Mouse (Mus musculus) spleen, postnatal 14 days (tissue): ENCODE results near the gene 4933430I17Rik.
"Not testable (repeated sequence)": the region's sequence is repeated elsewhere in the genome, so short reads cannot be mapped to it uniquely, and the experiment has no call there.

Experiments
- DNase-seq, 2 experiments: peaks; one replicate each; pipeline ENCODE4 v3.0.0; 2021 to 2022; ENCODE audit warnings: low spot score in 2 of 2

The 4933430I17Rik gene

DNA sequence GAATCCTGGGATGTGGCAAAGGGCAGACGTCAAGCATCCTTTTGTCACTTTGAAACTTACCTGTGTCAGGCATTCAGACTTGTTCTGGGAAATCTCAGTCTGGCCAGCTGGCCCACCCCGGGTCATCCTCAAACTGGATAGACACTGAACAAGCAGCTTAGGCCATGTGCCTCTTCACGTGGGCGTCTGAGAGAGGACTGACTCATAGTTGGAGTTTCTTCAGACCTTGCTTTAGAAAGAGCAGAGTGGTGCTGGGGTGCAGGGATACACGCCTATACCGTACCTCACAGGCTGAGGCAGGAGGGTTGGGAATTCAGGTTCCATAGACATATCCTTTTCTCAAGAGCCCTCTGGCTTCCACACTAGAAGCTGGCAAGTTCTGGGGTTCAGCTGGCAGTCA, 18.6 kb downstream of the 4933430I17Rik start:
- DNase-seq: no peak

DNA sequence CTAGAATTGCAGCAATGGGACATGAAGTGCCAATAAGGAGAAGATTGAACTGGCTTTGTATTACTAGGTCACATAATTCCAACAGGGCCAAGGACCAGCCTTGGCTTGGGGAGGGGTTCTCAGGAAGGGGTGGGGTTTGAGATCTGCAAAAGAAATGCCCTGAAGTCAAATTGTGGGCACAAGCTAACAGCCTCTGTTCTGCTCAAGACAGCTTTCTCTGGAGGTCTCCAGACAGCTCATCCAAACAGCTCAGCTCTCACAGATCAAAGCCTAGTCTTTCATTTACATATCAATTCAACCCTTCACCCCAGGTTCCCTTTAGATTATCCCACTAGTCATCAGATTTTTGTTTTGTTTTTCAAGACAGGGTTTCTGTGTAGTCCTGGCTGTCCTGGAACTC, 19.6 kb downstream of the 4933430I17Rik start:
- DNase-seq: no peak

DNA sequence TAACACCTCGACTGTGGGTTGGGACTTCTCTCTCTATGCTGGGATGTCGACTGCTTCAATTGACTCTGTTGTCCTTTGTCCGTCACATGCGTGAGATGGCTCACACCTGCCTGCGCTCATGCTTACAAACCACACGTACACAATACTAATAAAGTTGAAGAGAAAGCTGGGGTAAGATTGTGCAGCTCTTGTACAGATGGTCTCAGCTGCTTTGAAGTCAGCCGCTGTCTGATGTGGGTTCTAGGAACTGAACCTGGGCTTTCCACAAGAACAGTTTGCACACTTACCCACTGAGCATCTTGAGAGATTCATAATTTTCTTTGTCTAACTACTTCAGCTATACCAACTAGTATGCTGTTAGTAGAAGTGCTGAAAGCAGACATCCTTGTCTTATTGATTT, 26.8 kb downstream of the 4933430I17Rik start:
- no peak for DNase-seq

DNA sequence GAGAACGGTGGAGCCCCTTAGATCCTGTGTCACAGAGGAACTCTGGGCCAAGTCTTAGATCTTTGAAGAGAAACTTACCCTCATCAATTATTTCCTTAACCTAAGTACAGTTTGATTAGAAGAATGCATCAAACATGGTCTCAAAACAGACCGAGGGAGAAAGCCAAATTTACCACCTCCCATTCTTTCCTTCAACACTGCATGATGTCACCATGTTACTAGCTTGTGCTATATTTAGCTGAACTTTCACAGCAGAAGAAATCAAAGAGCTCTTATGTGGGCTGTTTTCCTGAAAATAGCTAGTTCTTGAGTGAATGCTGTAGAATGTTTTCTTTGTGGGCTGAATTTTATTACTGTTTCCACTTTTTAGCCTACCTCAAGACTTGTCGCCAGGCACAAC, 32.3 kb downstream of the 4933430I17Rik start:
- no peak for DNase-seq

DNA sequence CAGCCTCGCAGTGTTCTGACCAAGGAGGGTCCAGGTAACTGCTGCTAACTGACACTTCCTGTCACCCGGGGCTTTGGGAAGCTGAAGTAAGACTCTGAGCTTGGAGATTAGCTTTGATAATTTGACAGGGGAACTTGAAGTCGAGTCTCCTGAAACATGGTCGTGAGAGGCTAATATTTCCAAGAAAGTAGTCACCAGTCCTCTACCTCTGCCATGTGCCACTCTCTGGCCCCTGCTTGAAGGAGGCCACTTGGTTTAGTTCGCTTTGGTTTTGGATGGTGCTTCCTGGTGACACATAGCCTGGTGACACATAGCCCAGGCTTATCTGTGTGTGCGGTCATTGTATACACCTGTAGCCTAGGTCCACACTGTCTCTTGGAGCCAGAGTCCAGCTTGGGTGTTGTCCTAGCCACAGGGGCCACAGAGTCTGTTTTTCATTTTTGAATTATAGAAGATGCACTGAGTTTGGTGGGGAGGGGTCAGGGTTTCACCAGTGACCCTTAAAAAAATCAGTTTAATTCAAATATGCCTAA, 34.7 kb downstream of the 4933430I17Rik start, which contains the start of gene Rgs3:
Gene Rgs3, plus strand, starts transcription at position 51 of the 533 bp plus-strand sequence.
- no peak for DNase-seq

DNA sequence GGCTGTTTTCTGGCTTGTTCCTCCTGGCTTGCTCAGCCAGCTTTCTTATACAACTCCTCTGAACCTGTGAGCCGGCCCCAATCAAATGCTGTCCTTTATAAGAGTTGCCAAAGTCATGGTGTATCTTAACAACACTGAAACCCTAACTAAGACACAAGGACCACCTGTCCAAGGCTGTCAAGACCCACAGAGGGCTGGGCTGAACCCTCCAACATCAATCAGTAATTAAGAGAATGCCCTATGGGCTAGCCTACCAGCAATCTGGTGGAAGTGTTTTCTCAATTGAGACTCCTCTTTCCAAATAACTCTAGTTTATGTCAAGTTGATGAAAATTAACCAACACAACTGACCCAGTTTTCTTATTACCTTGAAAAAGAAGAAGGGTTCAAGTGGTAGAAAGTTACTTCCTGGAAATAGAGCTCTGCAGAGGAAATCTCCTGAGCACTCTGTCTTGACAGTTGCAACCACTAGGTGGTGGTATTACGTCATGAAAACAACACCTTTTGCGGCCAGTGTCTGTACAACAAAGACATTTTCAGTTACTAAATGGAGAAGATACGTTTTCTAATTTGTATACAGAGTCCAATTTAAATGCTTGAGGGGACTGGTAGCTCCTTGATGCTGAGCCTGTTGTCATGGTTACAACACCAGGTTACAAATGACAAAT, 35.9 kb downstream of the 4933430I17Rik start:
- peak; percentile 41 to 72 for DNase-seq

DNA sequence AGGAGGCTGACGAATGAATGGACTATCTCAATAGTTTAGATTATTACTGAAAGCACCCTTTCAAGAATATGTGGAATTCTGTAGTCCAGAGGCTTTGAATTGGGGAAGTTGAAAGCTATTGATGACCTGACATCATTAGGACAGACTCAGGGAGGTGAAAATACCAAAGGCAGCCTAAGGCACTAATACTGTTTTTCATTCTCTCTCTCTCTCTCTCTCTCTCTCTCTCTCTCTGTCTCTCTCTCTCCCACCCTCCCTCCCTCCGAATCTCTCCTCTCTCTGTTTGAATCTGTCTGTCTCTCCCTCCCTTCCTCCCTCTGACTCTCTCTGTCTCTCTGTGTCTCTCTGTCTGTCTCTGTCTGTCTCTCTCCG, 36.4 kb downstream of the 4933430I17Rik start:
- DNase-seq: no peak

DNA sequence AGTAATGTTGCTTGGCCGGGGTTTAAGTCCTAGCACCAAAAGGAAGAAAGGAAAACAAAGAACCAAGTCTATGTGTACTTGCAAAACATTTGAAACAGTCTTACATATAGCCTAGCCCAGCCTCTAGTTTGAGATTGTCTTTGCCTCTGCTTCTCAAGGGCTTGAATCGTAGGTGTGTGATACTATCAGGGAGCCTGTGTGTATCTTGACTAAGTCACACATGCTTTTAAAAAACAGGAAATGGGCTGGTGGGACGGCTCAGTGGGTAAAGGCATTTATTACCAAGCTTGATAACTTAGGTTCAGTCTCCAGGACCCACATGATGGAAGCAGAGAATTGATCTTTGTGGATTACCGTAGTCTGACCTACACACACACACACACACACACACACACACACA, 36.8 kb downstream of the 4933430I17Rik start:
- DNase-seq: no peak

DNA sequence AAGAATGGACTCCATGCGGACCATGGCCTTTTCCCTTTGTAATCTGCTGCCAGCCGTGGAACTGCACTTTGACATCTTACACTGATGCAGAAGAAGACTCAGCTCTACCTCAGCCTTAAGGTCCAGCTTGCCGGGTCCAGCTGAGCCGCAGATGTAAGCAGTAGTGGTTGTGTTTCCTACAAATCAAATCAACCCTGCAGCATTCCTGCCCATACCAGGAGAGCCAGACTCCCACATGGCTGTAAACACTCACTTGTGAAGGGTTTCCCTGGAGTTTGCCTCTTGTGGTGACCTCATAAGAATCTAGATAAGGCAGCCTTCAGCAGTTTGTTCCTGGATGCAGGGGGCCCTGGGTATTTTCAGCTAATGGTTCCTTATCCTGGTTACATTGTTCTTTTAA, 41.4 kb downstream of the 4933430I17Rik start:
- DNase-seq: no peak

DNA sequence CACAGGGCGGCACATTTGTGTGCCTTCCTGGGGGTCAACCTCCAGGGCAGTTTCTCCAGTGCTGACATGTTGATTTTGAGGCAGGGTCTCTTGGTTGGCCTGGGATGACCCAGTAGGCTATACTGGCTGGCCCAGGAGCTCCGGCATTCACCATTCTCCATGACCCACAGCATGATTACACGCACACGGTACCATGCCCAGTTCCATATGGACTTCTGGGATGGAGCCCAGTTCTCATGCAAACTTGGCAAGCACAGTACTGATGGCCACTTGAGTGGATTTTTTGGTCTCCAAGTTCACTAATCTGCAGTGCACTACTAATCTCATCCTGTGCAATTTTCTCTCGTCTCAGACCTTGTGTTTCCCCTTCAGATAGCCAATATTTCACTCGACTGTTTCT, 42.5 kb downstream of the 4933430I17Rik start:
- no peak for DNase-seq

DNA sequence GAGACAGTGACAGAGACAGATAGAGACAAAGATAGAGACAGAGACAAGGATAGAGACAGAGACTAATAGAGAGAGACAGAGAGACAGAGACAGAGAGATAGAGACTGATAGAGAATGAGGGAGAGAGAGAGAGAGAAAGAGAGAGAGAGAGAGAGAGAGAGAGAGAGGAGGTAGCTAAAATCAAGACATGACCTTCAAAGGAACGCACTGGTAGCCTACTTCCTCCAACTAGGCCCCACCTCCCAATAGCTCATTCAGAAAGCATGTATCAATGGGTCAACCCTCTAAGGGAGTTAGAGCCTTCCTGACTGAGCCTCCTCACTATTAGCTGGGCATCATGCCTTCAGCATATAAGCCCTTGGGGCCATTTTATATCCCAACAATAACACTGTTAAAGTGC, 43.2 kb downstream of the 4933430I17Rik start:
- DNase-seq: no peak

DNA sequence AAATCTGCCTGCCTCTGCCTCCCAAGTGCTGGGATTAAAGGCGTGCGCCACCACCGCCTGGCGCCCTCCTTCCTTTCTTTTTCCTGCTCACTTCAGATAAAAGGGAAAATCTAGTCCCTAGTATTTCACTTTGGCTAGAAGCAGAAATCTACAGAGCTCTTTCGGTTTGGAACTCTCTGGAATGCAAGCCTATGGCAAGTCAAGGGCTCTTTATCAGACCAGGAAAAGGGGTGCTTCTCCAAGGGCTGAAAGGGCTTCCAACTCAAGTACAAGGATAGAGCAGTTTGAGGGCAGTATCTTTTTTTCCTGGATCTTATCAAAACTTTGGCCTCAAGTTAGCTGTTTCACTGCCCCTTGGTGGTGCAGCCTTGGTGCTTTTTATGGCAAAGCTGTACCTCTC, 44.4 kb downstream of the 4933430I17Rik start:
- no peak for DNase-seq

DNA sequence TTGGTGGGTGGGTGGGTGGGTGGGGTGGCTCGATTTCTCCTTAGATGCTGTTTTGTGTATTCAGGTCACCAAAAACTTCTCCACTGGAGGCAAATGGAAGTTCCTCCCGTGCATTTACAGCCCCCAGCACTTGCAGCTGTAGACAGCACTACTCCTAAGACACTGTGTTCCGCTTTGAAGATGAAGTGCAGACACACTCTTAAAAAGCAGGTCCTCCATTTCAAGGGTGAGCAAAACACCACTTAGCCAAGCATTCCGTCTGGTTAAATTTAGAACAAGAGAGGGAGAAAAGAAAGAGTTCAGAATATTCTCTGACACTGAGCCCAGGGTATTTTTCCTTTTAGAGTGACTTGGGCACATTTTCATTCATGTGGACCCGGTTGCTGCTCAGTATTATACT, 44.9 kb downstream of the 4933430I17Rik start:
- no peak for DNase-seq

DNA sequence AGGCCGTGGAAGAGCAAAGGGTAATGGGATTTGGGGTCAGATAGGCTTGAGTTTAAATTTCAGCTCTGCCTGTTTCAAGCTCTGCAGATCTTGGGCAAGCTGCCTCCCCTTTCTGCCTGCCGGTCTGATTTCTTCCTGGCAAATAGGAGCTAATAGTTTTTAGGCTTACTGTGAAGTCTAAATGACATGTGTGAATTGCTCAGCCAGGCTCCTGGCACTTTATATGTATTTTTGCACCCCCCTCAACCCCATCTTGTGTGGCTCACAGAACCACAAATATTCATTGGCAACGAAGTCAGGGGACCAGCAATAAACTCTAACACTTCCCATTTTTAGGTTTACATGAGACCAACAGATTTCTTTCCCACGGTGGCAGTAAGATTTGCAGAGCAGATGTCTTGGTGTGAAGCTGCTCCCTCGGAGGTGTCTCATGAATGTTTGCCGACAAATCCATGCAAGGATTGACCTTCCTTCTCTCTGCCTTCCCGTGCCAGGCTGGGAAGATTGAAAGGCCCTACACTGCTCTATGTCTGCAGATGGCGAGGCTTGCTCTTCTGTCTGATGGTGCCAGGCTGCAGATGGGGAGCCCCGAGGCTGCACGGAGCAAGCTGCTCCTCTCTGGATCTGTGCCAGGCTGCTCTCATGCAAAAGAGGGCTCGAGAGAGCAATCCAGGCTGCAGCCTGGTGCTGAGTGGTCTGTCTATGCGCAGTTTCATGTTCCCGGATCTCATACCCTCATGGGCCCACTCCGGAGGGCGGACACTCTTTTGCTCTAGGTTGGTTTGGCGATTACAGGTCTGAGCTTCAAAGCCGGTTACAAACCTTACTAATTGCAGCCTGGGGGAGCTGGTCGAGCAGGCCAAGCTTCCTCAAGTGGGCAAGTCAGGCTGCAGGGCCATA, 57.4 kb downstream of the 4933430I17Rik start:
- DNase-seq: peak in 1 of 2 experiments; percentile 8

DNA sequence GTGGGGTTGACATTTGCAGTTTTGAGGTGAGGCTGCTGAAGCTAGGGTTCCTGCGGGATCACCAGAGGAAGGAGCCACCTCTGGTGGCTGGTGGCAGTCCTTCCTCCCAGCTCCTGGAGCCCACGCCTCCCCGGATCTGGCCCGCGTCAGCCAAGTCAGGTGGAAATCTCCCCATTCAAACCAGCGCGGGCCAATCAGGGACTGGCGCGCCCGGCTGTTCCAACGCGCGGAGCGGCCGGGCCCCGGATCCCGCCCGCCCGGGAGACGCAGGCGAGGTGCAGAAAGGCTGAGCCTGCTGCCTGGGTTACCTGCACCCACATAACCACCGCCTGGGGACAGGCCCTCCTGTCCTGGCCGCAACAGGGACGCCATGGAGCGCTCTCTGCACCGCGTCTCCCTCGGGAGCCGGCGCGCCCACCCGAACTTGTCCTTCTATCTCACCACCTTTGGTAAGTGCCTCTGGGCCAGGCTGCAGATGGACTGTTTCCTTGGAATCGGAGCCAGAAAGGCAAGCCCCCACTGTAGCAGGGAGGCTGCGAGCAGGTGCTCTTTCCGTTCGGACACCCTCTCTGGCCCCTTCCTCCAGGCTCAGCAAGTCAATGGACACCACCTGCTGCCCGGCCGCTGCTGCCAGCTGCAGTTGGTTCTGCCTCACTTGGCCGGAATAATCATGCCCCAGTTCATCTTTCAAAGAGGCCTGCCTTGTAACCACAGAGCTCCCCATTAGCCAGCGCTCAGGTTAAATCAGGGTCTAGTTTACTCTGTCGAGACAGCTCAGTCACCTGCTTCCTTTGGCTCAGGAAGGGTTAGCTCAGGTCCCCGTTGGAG, 58.3 kb downstream of the 4933430I17Rik start:
- DNase-seq: peak; percentile 8 to 12

DNA sequence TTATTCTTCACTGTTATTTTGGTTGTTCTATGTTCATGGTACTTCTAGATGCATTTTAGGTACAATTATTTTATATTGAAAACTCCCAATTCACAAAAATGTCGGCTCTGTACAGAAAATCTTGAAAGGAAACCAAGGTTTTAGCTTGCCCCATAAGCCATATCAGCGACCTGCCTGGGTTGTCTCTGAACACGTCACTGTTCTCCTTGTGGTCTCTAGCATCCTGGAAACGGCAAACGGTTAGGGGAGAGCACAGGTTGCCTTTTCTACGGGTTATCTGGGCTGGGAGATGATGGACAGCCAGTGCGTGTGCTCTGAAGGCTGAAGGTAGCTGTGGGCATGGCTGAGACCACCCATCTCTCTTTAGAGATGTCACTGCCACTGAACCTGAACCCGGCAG, 61.9 kb downstream of the 4933430I17Rik start:
- DNase-seq: no peak

DNA sequence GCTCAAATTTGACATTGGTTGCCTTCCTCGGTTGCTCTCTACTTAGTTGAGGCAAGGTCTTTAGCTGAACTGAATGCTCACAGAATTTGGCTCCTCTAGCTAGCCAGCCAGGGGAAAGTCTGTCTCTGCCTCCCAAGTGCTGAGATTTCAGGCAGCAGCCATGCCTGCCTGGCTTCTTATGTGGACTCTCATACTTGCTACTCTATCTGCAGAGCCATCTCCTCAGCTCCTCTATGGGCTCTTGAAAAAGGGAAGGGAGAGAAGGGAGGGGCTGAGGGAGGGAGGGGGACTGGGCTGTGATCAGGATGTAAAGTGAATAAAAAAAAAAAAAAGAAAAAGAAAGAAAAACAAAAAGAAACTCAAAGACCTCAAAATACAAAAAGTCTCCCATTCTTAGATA, 65.7 kb downstream of the 4933430I17Rik start:
- DNase-seq: no peak

DNA sequence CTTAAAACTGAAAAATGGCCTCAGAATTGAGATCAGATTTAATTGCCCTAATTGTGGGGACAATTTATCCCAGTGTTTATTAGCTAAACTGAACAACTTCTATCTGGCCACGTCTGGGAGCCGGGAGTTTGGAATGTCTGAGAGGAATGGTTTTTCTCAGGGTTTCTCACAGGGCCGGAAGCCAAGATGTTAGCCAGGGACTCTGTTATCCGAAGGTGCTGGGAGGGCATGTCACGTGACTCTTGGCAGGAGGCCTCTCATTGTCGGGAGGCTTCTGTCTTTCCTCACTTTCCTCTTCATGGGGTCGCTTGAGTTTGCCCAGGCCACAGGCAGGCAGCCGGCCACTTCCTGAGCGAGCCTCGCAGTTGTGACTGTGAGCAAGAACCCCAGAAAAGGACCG, 66.2 kb downstream of the 4933430I17Rik start:
- DNase-seq: no peak

DNA sequence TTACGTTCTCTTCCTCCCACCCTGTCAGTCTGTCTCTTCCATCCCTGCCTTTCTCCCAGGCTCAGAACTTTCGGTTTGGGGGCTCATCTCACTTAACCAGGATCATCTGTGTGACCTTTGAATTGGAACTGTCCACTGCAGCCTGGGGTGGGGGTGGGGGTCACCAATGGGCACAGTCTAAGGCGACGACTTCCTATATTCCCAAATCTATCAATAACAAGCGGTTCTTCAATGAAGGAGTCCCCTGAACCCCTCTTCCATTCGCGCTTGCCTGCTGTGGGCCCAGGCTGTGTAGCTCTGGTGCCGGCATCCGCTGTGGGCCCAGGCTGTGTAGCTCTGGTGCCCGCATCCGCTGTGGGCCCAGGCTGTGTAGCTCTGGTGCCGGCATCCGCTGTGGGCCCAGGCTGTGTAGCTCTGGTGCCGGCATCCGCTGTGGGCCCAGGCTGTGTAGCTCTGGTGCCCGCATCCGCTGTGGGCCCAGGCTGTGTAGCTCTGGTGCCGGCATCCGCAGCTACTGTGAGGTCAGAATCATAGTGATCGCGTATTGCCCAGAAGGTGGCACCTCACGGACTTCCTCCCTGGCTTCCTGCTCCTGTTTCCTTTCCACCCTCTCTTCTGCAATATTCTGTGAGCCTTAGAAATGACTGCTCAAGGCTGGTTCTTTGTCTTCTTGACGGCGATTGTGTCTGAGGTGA, 68.5 kb downstream of the 4933430I17Rik start:
- DNase-seq: not testable (repeated sequence)

DNA sequence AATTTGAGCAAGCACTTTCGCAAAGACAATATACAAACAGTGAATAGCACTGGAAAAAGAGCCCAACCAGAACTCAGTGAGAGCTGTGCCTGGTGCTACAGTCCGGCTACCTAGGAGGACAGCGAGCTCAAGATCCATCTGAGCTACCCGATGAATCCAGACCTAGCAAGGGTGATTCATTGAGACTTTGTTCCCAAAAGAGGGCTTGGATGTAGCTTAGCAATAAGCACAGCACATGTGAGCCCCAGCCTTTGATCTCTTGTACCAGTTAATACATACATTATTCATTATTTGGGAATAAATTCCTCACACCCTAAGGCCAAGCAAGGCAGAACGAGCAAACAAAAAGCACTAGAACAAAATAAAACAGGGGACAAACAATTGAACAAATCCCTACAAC, 69.3 kb downstream of the 4933430I17Rik start:
- DNase-seq: no peak

DNA sequence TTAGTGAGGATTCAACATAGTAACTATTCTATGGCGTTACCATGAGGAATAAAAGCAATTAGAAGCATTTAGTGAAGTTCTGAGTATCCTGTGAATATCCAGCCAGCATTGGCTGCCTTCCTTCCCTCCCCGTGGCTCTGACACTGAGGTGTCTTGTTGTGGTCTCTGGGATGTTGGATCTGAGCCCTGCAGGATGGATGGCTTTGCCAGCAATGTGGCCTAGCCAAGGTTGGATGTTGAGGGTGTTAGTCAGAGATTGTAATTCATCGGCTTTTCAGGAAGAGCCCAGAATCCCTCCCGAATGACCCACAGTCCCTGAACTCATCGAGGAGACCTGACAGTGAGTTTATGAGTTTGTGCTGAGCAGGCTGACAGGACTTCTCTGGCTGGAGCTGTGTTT, 70.9 kb downstream of the 4933430I17Rik start:
- no peak for DNase-seq
